Mouse (Mus musculus): ENCODE data around the gene Gltp. TPM values are rescaled to one million over a fixed set of nuclear protein-coding genes. Genes with fewer than 3 reads are reported as not detected.

The Gltp gene
- polyA plus RNA-seq, 1 experiment from 2014 or later, result 106 TPM

DNA sequence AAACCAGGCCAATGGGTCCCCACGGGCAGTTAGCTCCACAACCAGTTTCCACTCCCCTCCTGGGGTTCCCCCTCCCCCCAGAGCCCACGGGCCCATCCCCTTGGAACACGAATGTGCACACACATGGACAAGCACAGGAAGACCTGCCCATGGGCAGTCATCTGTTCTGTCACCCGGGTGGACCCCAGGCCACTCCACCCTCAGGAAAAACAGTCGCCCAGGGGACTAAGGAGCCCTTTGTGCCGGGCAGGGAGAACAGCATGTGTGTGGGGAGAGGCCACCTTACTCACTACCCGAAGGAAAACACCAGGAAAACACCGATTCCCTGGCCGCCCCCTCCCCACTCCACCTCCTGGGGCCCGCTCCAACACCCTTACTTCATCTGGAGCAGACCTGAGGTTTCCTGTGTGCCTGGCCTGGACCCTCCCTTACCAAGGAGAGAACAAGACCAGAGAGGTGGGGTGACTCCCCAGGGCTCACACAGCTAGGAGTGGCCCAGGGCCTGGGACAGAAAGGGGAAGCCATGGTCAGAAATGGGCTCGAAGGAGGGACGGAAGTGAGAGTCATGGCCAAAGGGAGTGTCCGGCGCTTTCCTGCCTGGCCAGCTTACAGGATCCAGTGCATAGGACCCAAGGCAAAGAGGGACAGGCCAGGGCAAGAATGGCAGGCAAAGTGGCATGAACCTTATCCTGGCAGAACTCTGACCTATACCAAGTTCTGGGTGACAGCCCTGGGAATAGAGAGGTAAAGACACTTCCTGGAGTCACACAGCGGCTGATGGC is 36.9 kb downstream of the Gltp start:
- WGBS, result 62% methylated on average over 15 of the region's 15 CpGs
- H3K27ac ChIP-seq, result no peak overlapping the region
- H3K4me1 ChIP-seq, result peaks cover 23% of the 10 kb centered on the region
- no peaks in the 10 kb centered on the region for H3K9me3 ChIP-seq
- peaks cover 30% of the 10 kb centered on the region for H3K27me3 ChIP-seq
- no peak overlapping the region for H3K4me3 ChIP-seq
- H3K9ac ChIP-seq, result no peak overlapping the region
- ATAC-seq (ENCODE audit: borderline replicate concordance, extremely low read depth, low FRiP score, low TSS enrichment), result no peak
- no peaks in the 10 kb centered on the region for H3K36me3 ChIP-seq
- no peak overlapping the region for H3K4me2 ChIP-seq

DNA sequence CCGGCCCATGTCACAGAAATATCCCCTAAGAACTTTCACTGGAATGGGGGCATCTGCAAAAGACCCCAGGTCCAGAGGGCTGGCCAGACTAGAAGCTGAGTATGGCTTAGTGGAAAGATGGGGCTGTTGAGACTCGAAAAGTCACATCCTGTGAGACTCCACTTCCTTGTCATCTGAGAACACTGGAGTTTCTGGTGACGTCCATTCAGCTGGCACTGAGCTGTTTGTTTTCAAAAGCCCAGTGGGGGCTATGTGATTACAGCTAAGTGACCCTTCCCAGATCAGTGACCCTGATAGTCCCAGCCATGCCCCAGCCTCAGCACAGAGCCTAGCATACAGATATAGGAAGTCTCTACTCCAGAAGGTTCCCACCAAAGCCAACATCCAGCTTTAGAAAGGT is 39.3 kb downstream of the Gltp start:
- ATAC-seq (ENCODE audit: borderline replicate concordance, extremely low read depth, low FRiP score, low TSS enrichment), result no peak
- Histone ChIP-seq H3K4me1 (peaks cover 27% of the 10 kb centered on the region), H3K27ac (no peak overlapping the region), H3K9me3 (no peaks in the 10 kb centered on the region), H3K4me2 (peak overlapping the region; percentile 35; the same call in 1 of the 2 replicates), H3K27me3 (peaks cover 12% of the 10 kb centered on the region), H3K9ac (no peak overlapping the region), H3K36me3 (no peaks in the 10 kb centered on the region), H3K4me3 (no peak overlapping the region)
- WGBS, result 17% methylated on average over 3 of the region's 3 CpGs

DNA sequence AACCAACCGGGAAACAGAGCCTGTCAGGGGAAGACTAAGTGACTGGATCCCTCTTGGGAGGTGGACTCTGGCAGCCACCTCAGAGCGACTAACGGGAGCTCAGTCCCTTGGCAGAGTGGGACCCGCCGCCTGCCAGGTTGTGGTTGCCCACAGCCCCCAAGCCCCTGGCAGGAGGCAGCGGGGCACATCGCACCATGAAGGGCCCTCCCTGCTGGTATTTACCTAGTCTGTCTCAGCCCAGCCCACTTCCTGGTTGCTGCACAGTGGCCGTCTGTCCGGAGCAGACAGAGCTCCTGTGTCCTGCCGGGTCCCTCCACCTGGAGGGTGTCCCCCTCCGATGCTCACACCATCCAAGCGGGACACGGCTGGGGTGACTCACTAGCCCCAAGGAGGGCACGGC is 39.8 kb downstream of the Gltp start:
- H3K27me3 ChIP-seq, result peaks cover 10% of the 10 kb centered on the region; the same call in 1 of the 2 replicates
- H3K4me2 ChIP-seq, result peak overlapping the region; percentile 35; the same call in 1 of the 2 replicates
- H3K27ac ChIP-seq, result no peak overlapping the region
- H3K9me3 ChIP-seq, result no peaks in the 10 kb centered on the region
- no peak overlapping the region for H3K4me3 ChIP-seq
- peaks cover 27% of the 10 kb centered on the region for H3K4me1 ChIP-seq
- ATAC-seq (ENCODE audit: borderline replicate concordance, extremely low read depth, low FRiP score, low TSS enrichment), result no peak
- no peaks in the 10 kb centered on the region for H3K36me3 ChIP-seq
- 30% methylated on average over 14 of the region's 14 CpGs for WGBS
- no peak overlapping the region for H3K9ac ChIP-seq

DNA sequence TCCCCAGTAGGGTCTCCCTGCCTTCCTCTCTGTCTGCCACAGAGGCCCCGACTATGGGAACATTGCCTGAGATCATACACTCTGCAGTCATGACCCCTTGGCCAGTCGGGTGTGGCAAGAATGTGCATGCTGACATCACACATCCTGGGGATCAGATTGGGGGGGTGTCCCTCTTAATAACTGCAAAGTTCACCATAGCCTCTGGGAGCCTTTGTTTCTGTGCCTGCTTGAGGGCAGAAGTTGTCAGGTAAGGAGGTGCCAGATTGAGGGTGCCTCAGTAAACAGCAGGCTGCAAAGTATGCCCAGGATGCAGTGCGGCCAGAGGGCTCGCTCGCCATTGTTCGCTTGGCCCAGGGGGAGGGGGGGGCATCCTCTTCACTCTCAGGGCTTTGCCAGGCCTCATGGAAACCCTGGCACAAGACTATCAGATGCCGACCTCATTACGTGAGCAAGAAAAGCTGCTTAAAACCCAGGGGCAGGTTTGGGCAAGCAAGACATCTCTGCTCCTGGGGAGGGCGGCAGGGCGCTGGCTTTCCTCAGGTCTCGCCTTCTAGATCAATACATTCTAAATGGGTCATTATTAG is 42.0 kb downstream of the Gltp start:
- 71% methylated on average over 11 of the region's 11 CpGs for WGBS
- H3K27ac ChIP-seq, result peak overlapping the region; percentile 17
- peaks cover 27% of the 10 kb centered on the region for H3K4me1 ChIP-seq

DNA sequence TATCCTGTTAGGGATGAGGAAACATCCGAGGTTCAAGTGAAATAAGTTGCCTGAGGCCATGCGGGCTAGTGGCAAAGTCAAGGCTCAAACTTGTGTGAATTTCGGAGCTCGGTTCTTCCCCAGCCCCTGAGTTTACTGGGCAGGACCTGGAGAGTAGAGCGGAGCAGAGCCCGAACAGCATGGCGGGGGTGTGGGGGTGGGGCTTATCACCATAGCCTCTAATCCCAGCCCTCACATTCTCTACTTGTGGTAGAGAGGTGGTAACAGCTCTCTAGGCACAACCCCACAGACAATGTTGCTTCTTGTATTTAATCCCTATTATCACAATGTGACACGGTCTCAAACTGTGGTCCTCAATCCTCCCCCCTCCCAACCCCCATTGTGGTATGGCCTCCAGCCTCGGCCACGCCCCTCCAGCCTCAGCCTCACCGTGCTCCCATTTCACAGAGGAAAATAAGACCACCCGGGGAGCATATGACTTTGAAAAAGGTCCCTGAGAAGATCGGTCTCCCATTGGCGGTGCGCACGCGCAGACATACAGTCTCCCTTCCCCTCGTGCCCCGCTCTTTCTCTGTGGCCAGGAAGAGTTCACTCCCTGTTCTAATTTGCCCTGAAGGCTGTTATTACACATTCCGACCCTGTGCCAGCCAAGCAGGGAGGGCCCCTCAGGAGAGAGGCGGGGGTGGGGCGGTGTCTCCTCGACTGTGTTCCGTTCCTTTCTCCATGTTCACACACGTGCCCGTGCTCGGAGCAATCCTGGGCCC is 43.4 kb downstream of the Gltp start:
- Histone ChIP-seq H3K27me3 (peaks cover 6% of the 10 kb centered on the region; the same call in 1 of the 2 replicates), H3K9ac (peak overlapping the region; percentile 15), H3K4me2 (peak overlapping the region; percentile 61), H3K4me3 (peak overlapping the region; percentile 27), H3K4me1 (peaks cover 27% of the 10 kb centered on the region), H3K36me3 (no peaks in the 10 kb centered on the region), H3K27ac (peak overlapping the region; percentile 34), H3K9me3 (no peaks in the 10 kb centered on the region)
- 3% methylated on average over 27 of the region's 27 CpGs for WGBS
- peak; percentile 58 for ATAC-seq (ENCODE audit: borderline replicate concordance, extremely low read depth, low FRiP score, low TSS enrichment)

More for the DNA sequence above, 42.0 kb downstream of the Gltp start:
- Histone ChIP-seq H3K36me3 (no peaks in the 10 kb centered on the region), H3K9ac (no peak overlapping the region), H3K9me3 (no peaks in the 10 kb centered on the region), H3K27me3 (peaks cover 6% of the 10 kb centered on the region; the same call in 1 of the 2 replicates), H3K4me3 (no peak overlapping the region), H3K4me2 (no peak overlapping the region)
- no peak for ATAC-seq (ENCODE audit: borderline replicate concordance, extremely low read depth, low FRiP score, low TSS enrichment)

DNA sequence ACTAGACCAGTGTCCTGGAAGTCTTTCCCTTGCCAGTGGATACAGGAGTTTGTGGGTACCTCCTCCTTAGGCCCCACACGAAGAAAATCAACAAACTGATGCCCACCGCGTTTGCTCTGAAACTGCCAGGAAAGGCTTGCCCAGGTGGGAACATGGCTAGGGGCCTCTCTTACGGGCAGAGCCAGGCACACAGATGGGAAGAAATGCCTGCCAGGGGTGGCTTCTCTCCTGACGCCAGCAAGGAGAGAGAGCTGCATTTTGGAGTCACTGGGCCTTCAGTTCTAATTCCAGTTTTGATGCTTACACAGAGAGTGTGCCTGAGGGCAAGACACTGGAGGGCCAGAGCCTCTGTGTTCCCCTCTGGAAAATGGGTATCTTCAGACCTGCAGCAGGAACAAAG is 44.9 kb downstream of the Gltp start:
- Histone ChIP-seq H3K36me3 (no peaks in the 10 kb centered on the region), H3K4me3 (no peak overlapping the region), H3K4me2 (no peak overlapping the region), H3K9me3 (no peaks in the 10 kb centered on the region), H3K4me1 (peaks cover 22% of the 10 kb centered on the region), H3K27ac (no peak overlapping the region), H3K9ac (no peak overlapping the region), H3K27me3 (peaks cover 6% of the 10 kb centered on the region; the same call in 1 of the 2 replicates)
- WGBS, result 72% methylated on average over 5 of the region's 5 CpGs
- no peak for ATAC-seq (ENCODE audit: borderline replicate concordance, extremely low read depth, low FRiP score, low TSS enrichment)

DNA sequence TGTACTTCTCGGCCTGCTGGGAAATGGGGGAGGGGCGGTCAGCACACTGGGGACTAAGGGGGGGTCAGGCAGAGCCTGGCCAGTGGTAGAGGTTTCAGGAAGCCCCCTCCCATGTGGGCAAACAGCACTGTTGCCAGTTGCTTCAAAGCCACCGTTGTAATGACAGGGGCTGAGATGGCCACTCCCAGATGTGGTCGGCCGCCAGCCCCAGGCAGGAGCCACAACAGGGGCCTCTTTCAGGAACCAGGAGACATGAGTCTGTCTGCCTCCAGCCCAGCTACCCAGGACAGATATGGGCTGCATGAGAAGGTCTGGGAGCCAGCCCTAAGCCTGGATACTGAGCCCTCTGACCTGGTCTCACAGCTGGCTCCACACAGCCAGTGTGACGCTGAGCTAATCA is 45.9 kb downstream of the Gltp start:
- Histone ChIP-seq H3K9ac (no peak overlapping the region), H3K27ac (no peak overlapping the region), H3K36me3 (no peaks in the 10 kb centered on the region), H3K4me1 (peaks cover 17% of the 10 kb centered on the region), H3K4me3 (no peak overlapping the region), H3K4me2 (no peak overlapping the region), H3K27me3 (peaks cover 6% of the 10 kb centered on the region; the same call in 1 of the 2 replicates), H3K9me3 (no peaks in the 10 kb centered on the region)
- ATAC-seq (ENCODE audit: borderline replicate concordance, extremely low read depth, low FRiP score, low TSS enrichment), result no peak
- WGBS, result 33% methylated on average over 6 of the region's 6 CpGs

DNA sequence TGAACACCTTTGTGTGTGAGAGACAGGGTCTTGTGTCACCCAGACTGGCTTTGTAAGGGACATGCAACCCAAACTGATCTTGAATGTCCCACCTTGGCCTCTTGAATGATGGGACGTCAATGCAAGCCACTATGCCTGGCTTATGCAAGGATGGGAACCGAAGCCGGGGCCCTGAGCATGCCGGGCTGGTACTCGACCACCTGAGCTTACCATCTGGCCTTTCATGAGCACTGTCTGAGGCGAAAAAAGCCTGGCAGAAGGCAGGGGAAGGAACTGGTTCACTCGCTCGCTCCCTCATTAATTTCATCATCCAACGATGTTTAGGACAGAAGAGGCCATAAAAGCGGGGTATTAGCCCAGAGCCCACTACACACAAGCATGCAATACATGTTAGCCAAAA is 50.0 kb downstream of the Gltp start:
- Histone ChIP-seq H3K9ac (no peak overlapping the region), H3K4me1 (peaks cover 8% of the 10 kb centered on the region), H3K9me3 (no peaks in the 10 kb centered on the region), H3K27ac (no peak overlapping the region), H3K4me3 (no peak overlapping the region), H3K27me3 (peaks cover 17% of the 10 kb centered on the region; the same call in 1 of the 2 replicates), H3K36me3 (no peaks in the 10 kb centered on the region), H3K4me2 (no peak overlapping the region)
- ATAC-seq (ENCODE audit: borderline replicate concordance, extremely low read depth, low FRiP score, low TSS enrichment), result no peak
- WGBS, result 79% methylated on average over 10 of the region's 10 CpGs

DNA sequence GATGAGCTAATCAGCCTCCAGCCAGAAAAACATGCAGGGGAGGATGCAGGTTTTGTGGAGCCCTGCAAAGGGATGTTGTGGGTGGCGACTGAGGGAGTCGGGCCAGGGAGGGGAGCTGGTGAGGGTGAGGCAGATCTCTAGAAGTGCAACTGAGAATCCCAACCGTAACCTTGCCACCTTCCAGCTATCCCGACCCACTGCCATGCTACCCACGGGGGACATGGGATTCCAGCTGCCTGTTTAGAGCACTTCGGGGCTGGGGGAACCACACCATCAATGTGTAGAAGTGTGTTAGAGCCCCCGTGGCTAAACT is 51.2 kb downstream of the Gltp start:
- ATAC-seq (ENCODE audit: borderline replicate concordance, extremely low read depth, low FRiP score, low TSS enrichment), result peak; percentile 31; the same call in 1 of the 2 replicates
- no peak overlapping the region for H3K9ac ChIP-seq
- H3K27me3 ChIP-seq, result peaks cover 17% of the 10 kb centered on the region; the same call in 1 of the 2 replicates
- no peaks in the 10 kb centered on the region for H3K36me3 ChIP-seq
- peak overlapping the region; percentile 42 for H3K4me2 ChIP-seq
- peaks cover 8% of the 10 kb centered on the region for H3K4me1 ChIP-seq
- 19% methylated on average over 7 of the region's 7 CpGs for WGBS
- H3K27ac ChIP-seq, result no peak overlapping the region
- H3K9me3 ChIP-seq, result no peaks in the 10 kb centered on the region
- no peak overlapping the region for H3K4me3 ChIP-seq

DNA sequence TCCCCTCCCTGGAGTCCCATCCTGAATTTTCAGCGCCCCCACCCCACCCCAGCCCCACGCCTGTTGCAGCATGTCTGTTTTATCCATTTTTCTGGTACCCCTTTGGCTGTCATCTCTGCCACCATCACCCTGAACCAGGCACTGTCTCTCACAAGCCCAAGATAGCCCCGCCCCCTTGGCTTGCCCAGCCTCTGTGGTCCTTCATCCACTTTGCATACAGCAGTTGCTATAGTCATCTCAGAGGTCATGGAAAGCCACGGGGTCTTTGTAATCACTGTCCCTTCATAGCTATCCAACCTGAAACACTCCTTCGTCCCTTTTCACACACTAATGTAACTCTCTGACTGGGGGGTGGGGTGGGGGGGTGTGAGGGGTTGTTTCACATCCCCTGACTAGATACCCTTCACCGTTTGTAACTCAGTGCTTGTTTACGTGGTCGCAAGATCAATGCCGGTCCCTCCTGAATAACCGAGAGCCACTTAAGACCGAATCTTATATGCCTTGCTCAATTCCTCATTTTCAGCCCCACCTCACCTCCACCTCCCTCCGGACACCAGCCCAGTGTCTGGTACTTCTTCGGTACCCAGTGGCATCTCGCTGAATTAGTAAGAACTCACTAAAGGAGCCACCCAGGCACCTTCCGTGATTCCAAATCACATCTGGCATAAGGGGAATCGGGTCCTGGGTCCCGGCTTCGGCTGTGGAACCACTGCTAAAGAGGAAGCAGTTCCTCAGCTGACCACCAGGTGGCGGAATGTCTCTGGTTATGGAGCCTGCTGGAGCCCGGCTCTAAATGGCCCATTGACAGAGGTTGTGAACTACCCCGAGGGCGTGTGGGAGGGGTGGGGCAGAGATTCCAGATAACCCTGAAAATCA is 51.8 kb downstream of the Gltp start:
- peaks cover 8% of the 10 kb centered on the region for H3K4me1 ChIP-seq
- peak; percentile 69; the same call in 1 of the 2 replicates for ATAC-seq (ENCODE audit: borderline replicate concordance, extremely low read depth, low FRiP score, low TSS enrichment)
- H3K9ac ChIP-seq, result no peak overlapping the region
- peak overlapping the region; percentile 42 for H3K4me2 ChIP-seq
- peaks cover 17% of the 10 kb centered on the region; the same call in 1 of the 2 replicates for H3K27me3 ChIP-seq
- 11% methylated on average over 22 of the region's 22 CpGs for WGBS
- no peaks in the 10 kb centered on the region for H3K9me3 ChIP-seq
- no peak overlapping the region for H3K27ac ChIP-seq
- no peak overlapping the region for H3K4me3 ChIP-seq
- no peaks in the 10 kb centered on the region for H3K36me3 ChIP-seq

DNA sequence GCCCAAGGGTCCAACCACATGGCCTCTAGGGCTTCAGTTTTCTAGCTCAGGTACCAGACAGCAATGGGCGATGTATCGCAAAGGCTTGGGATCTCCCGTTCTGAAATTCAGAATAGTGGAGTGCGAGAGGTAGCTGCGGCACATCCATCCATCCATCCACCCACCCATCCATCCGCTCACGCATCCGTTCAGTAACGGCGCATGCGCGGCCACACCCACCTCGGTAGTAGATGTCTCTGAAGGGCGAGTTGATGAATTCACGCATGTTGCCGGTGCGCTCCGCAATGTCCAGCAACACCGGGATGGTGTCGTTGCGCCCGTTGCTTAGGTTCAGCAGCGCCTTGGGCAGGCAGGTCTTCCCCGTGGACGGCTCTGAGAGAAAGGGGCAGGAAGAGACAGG is 54.7 kb downstream of the Gltp start:
- 75% methylated on average over 25 of the region's 25 CpGs for WGBS
- no peak overlapping the region for H3K27ac ChIP-seq
- peaks cover 8% of the 10 kb centered on the region for H3K4me1 ChIP-seq
- no peak overlapping the region for H3K4me2 ChIP-seq
- no peaks in the 10 kb centered on the region for H3K36me3 ChIP-seq
- H3K4me3 ChIP-seq, result no peak overlapping the region
- peaks cover 17% of the 10 kb centered on the region; the same call in 1 of the 2 replicates for H3K27me3 ChIP-seq
- ATAC-seq (ENCODE audit: borderline replicate concordance, extremely low read depth, low FRiP score, low TSS enrichment), result no peak
- no peaks in the 10 kb centered on the region for H3K9me3 ChIP-seq
- no peak overlapping the region for H3K9ac ChIP-seq
